8 mouse cellular contexts compared by ENCODE assay signal in the genomic region with DNA sequence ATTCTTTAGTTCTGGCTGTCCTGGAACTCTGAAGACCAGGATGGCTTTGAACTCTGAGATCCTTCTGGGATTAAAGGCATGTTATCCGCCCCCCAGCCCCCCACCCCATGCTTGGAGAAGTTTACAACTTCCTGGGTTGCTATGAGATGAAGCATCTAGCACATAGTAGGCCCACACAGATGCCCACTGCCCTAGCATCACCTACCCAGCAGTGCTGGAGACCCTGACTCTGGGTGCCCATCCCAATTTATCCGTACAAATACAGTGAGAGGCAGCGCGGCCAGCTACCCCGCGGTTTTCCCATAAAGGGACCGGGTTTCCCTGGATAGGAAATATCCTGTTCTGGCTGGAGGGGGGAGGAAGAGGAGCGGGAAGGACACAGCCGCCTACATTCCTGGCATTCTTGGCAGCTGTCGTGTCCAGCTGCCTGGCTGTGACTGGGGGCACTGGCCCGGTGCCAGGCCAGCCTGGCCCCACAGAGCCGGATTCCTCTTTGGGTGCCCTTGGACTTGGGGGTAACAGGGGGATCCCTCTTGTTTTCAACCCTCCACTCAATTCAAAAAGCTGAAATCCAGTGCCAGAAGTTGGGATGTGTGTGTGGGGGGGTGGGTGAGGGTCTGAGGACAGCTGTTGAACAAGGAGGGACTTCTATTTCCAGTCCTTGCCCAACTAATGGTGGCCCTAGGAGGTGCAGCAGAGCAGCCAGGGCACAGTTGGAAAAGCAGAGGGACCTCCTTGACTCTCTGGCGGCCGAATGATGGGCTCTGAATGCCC. TPM values are rescaled to one million over a fixed set of nuclear protein-coding genes. Genes with fewer than 3 reads are reported as not detected.
A peak's percentile ranks its signal among the peaks of the same experiment; 100 is the strongest.
DNase-seq lines count a peak whose midpoint lies in the region; ATAC-seq lines count a peak whose summit lies in the region.

No protein-coding gene starts in this region.

- peak; percentile 54 for DNase-seq in embryo, embryonic 11 days
- no peak for DNase-seq in embryo, embryonic 9.5 days (ENCODE audit: extremely low spot score)
- DNase-seq in adrenal gland, postnatal 10 days: peak; percentile 72
- DNase-seq in heart, postnatal 14 days: peak; percentile 54 to 71
- peak; percentile 71 to 85 for DNase-seq in kidney, postnatal 4 days
- no peak for DNase-seq in layer of hippocampus, adult 11-12 months (ENCODE audit: low spot score)
- no peak for DNase-seq in spleen, postnatal 10 days (ENCODE audit: low spot score in 2 of 2)

- no peak overlapping the region for H3K4me2 ChIP-seq in stomach, embryonic 16.5 days (ENCODE audit: low read depth, low read length)

- H3K36me3 ChIP-seq in stomach, embryonic 16.5 days (ENCODE audit: control insufficient read depth, insufficient read depth, low read length): no peaks in the 10 kb centered on the region

- H3K9ac ChIP-seq in stomach, embryonic 16.5 days (ENCODE audit: low read length): peak overlapping the region; percentile 32; the same call in 1 of the 2 replicates

- intact Hi-C loops in heart, postnatal 14 days (cut with DNase I): loop anchor here (2.0 to 10.0 kb wide), 3 partner anchors 53 to 753 kb away; no protein-coding TSS in a partner anchor

- no peaks in the 10 kb centered on the region for H3K9me3 ChIP-seq in stomach, embryonic 16.5 days (replicated peaks; ENCODE audit: control insufficient read depth, low read length)

- H3K27ac ChIP-seq in stomach, embryonic 16.5 days (ENCODE audit: low read length): peak overlapping the region; percentile 64; the same call in 1 of the 2 replicates

- 40% methylated on average over 14 of the region's 14 CpGs for WGBS in stomach, embryonic 16.5 days

- H3K4me3 ChIP-seq in stomach, embryonic 16.5 days (replicated peaks; ENCODE audit: low read length): no peak overlapping the region

- peaks cover 22% of the 10 kb centered on the region for H3K4me1 ChIP-seq in stomach, embryonic 16.5 days (ENCODE audit: control insufficient read depth, insufficient read depth, low read length)

- no peaks in the 10 kb centered on the region for H3K27me3 ChIP-seq in stomach, embryonic 16.5 days (ENCODE audit: control insufficient read depth, insufficient read depth, low read length)

- ATAC-seq in stomach, embryonic 16.5 days (ENCODE audit: insufficient read depth, low FRiP score): peak; percentile 30; the same call in 1 of the 2 replicates

RNA-seq across cellular contexts. Expression of a gene that starts 19.0 kb away (rescaled TPM):
- total RNA-seq in adrenal gland, postnatal 10 days (2021): 10 to 100 TPM in 1 of 2 experiments, 1 to 10 TPM in 1; 8.1 to 11.1 TPM
- total RNA-seq in heart, postnatal 14 days (2021): 1 to 10 TPM; 3.6 to 7.8 TPM
- polyA plus RNA-seq in stomach, embryonic 16.5 days (2015; fragmentation: Nextera tagmentation; extraction: Ambion mirVana): 5.7 and 6.9 TPM in 2 replicates

Comparison
In these comparisons a context has a peak if more than half of its experiments do, and no peak if none do; other contexts are left out.
1. DNase-seq: peak in embryo, embryonic 11 days (single experiment), adrenal gland, postnatal 10 days (single experiment), heart, postnatal 14 days (2 of 2) and kidney, postnatal 4 days (2 of 2); none in embryo, embryonic 9.5 days (single experiment), layer of hippocampus, adult 11-12 months (single experiment) and spleen, postnatal 10 days (0 of 2).